Mouse (Mus musculus) lung, adult 2 months (tissue): ENCODE measurements around the gene Mindy2. TPM values are rescaled to one million over a fixed set of nuclear protein-coding genes. Genes with fewer than 3 reads are reported as not detected.

ENCODE experiments used
- DNase-seq: peaks from one replicate; pipeline ENCODE4 v3.0.0; 2022
- H3K4me1 ChIP-seq: fragments of 200-500 bp; 2 replicates; pipeline ENCODE4 v1.6.1; 2011; ENCODE audit warnings: low read length; ENCODE audit not compliant: control insufficient read depth, insufficient read depth
- H3K4me3 ChIP-seq: fragments of 200-500 bp; replicated peaks from 2 replicates; pipeline ENCODE3; 2011; ENCODE audit warnings: low read depth, mild to moderate bottlenecking, control low read depth, low read length; ENCODE audit errors: extremely low read depth
- CTCF ChIP-seq: fragments of 200-500 bp; IDR thresholded peaks from 2 replicates; pipeline ENCODE4 v1.5.1; 2011; ENCODE audit warnings: mild to moderate bottlenecking, low read length, control low read depth; ENCODE audit not compliant: insufficient read depth
- POLR2A ChIP-seq: fragments of 200-500 bp; IDR thresholded peaks from 2 replicates; pipeline ENCODE4 v1.6.1; 2011; ENCODE audit warnings: low read depth, mild to moderate bottlenecking, control low read depth, low read length, borderline replicate concordance; ENCODE audit errors: extremely low read depth
- WGBS: fragments of 180-500 bp; shearing (Covaris S2); methylation state at CpG from one replicate; pipeline ENCODE4 v1.1.7; 2018; 5-methylcytosine and 5-hydroxymethylcytosine counted together
- polyA plus RNA-seq: library from polyadenylated mRNA; depleted of rRNA; stranded (reverse); fragments of >200 nt; gene quantifications from 2 replicates; pipeline ENCODE4 v1.2.3, GENCODE M21; 2012

Gene Mindy2
- polyA plus RNA-seq, 1 experiment, result 12.0 TPM

DNA sequence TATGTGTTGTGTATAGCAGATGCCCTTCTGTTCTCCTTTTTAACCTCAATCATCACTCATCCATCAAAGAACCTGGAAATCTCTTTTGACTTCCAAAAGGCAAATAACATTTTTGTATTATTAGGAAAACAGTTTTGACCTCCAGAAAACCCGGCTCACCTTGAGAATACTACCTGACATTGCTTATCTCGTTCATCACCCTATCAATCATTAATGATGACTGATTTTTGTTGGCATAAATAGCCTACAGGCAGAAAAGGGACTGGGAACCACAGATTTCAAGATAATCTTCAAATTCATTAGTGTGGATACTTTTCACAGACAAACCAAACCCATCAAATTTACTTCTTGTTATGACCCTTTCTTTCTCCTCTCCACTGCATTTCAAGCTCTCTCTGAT, 3.1 kb downstream of the Mindy2 start:
- DNase-seq, result no peak
- WGBS, result 53% methylated on average over 2 of the region's 2 CpGs
- H3K4me3 ChIP-seq, result no peak overlapping the region
- H3K4me1 ChIP-seq, result peaks cover 12% of the 10 kb centered on the region
- no peak for TF ChIP-seq POLR2A
- no peak for TF ChIP-seq CTCF

DNA sequence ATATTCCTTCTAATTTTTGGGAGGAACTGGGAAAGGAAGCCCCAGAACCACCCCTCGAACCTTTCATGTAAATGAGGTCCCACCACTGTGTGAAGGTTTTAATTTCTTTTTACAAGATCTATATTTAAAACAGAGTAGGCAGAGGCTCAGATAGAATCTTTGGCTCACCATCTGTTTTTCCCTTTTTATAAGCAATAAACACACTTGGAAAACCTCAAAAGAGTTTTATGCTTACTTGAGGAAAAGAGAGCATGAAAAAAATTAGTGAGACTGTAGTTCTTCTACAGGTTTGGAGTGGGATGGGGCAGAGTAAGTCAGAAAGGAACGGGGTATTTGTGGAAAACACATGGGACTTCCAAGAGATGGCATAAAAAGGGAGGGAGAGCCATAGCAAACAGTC, 4.8 kb downstream of the Mindy2 start:
- no peak for DNase-seq
- TF ChIP-seq POLR2A, result no peak
- TF ChIP-seq CTCF, result no peak
- WGBS, result 69% methylated on average over 2 of the region's 2 CpGs

DNA sequence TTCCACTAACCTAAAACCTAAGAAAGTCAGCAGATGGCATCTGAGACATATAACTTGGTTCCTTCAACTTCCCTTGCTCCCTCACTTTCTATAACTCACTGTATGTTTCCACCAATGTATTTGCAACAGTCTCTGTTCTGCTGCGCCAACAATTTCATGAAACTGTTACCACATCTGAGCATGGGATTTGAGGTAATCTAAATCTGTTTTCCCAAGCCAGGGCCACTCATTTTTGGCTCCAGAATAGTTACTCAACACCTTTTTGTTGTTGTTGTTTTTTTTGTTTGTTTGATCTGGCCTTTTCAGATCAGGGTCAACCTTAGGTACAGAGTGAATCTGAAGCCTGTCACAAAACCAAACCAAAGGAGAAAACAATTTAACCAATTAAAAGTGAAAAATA, 6.0 kb downstream of the Mindy2 start:
- peaks cover 10% of the 10 kb centered on the region for H3K4me1 ChIP-seq
- DNase-seq, result no peak
- no peak overlapping the region for H3K4me3 ChIP-seq
- no peak for TF ChIP-seq POLR2A
- no peak for TF ChIP-seq CTCF
- WGBS, result 91% methylated on average over 1 of the region's 1 CpGs

More for the DNA sequence above, 4.8 kb downstream of the Mindy2 start:
- no peak overlapping the region for H3K4me3 ChIP-seq
- H3K4me1 ChIP-seq, result peaks cover 10% of the 10 kb centered on the region

DNA sequence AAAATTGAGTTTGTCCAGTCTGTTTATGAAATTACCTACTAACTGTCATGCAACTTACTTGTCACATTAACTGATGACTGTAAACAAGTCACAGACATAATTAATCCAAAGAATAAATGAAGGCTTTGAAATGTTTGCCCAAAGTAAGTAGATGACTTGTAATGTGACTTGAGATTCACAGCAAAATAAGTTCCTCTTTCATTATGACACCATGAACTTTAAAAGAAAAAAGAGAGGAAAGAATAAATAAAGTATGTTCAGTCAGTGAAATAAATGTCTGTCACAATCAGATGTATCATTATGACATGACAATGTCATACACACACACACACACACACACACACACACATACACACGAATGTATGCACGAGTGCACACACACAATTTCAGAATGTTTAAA, 6.7 kb downstream of the Mindy2 start:
- H3K4me3 ChIP-seq, result no peak overlapping the region
- WGBS, result 71% methylated on average over 2 of the region's 2 CpGs
- no peak for DNase-seq
- peaks cover 8% of the 10 kb centered on the region; the same call in 1 of the 2 replicates for H3K4me1 ChIP-seq
- TF ChIP-seq CTCF, result no peak
- TF ChIP-seq POLR2A, result no peak

GRCm38 (mm10) chr9:70636748-70637147, 20.2 kb downstream of the Mindy2 start:
- DNase-seq, result no peak
- 68% methylated on average over 2 of the region's 2 CpGs for WGBS
- TF ChIP-seq CTCF (no peak), POLR2A (no peak)
- Histone ChIP-seq H3K4me3 (no peak overlapping the region), H3K4me1 (no peaks in the 10 kb centered on the region)

DNA sequence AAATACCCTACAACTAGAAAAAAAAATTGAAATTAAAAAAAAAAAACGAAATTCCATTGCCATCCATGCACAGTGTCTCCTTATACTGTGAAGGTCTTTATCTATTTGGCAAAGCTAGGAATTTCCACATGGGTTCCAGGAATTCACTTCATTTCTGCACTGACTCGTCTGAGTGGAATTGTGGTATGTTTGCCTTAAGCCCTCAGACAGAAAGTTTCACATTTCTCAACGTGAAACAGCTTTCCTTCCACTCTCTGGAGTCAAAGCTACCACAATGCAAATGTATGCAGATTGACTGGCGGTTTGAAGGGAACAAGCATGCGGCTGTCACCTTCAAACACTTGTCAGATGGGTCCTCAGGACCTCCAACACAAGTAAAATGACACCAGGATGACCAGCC, 25.3 kb downstream of the Mindy2 start:
- DNase-seq, result no peak
- no peaks in the 10 kb centered on the region; the same call in 1 of the 2 replicates for H3K4me1 ChIP-seq
- H3K4me3 ChIP-seq, result no peak overlapping the region
- WGBS, result 24% methylated on average over 5 of the region's 5 CpGs
- TF ChIP-seq POLR2A (no peak), CTCF (no peak)

- DNase-seq, result no peak
- no peak overlapping the region for H3K4me3 ChIP-seq
- WGBS, result 69% methylated on average over 2 of the region's 2 CpGs
- TF ChIP-seq CTCF (no peak), POLR2A (no peak)
- no peaks in the 10 kb centered on the region; the same call in 1 of the 2 replicates for H3K4me1 ChIP-seq
Measured at GRCm38 (mm10) chr9:70629711-70630110, 27.3 kb downstream of the Mindy2 start.

DNA sequence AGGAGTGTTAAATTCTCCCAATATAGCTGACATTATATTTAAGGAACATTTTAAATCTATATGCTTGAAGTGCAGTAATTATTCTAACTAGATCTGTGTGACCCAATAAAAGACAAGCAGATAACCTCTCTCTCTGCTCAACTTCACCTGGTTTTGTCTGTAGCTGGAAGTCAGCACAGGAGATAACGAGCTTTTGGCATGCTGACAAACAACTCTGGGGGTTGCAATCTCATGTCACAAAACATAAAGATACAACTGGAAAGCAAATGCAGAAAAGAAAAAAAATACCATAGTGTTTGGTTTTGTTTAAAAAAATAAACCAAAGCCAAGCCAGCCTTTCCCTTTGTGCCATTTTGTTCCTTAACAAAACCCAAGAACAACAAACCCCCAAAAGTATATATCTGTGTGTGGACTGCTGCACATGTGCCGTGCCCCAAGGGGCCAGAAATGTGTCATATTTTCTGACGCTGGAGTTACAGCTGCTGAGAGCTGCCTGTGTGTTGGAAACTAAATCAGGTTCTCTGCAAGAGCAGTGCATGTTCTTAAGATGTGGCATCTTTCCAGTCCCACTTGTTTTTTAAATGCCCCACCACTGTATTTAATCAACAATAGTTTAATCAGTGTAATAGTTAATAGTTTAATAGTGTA, 45.8 kb downstream of the Mindy2 start:
- WGBS, result 64% methylated on average over 3 of the region's 3 CpGs
- TF ChIP-seq CTCF, result no peak
- no peak for TF ChIP-seq POLR2A

GRCm38 (mm10) chr9:70602186-70602845, 54.7 kb downstream of the Mindy2 start:
- H3K4me3 ChIP-seq, result no peak overlapping the region
- WGBS, result 89% methylated on average over 1 of the region's 1 CpGs
- TF ChIP-seq POLR2A, result no peak
- no peaks in the 10 kb centered on the region for H3K4me1 ChIP-seq
- no peak for DNase-seq

More for the DNA sequence above, 45.8 kb downstream of the Mindy2 start:
- no peak for DNase-seq
- Histone ChIP-seq H3K4me3 (no peak overlapping the region), H3K4me1 (no peaks in the 10 kb centered on the region; the same call in 1 of the 2 replicates)

- Histone ChIP-seq H3K4me1 (no peaks in the 10 kb centered on the region), H3K4me3 (no peak overlapping the region)
- DNase-seq, result no peak
- TF ChIP-seq CTCF (no peak), POLR2A (no peak)
- 75% methylated on average over 2 of the region's 2 CpGs for WGBS
Measured at GRCm38 (mm10) chr9:70598271-70598670, 58.7 kb downstream of the Mindy2 start.
